ENCODE assay signal across 28 mouse cellular contexts in the genomic region with DNA sequence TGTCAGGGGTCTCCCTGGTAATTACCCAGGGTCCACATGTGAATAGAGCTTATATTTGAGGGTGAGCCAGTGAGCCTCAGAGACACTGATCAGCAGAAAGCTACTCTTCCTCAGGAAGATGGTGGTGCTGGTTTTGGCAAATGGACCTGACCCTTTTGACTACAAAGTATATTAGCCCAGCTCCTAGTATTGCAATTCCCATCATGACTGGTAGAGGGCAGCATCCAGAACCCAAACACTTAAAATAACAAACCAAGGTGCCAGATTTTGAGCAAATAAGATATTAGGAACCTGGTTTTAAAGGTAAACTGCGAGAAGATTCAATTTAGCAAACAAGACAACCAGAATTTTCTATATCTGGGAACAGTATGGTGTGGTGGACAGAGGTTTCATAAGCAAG. TPM values are rescaled to one million over a fixed set of nuclear protein-coding genes. Genes with fewer than 3 reads are reported as not detected.
DNase-seq lines count a peak whose midpoint lies in the region; ATAC-seq lines count a peak whose summit lies in the region.
"Had no signal": no experiment of that assay in that cellular context is flagged by ENCODE, and none has a peak within 500 bp of the region (broad histone marks: within the 10 kb centered on the region; RNA-seq: fewer than 3 reads in every experiment).

No protein-coding gene starts in this region.

- H3K9me3 ChIP-seq in heart, embryonic 10.5 days: no peaks in the 10 kb centered on the region
- 0 out of 2 replicates have a peak, but pooled peaks cover 5% of the 10 kb centered on the region for H3K9me3 ChIP-seq in forebrain, embryonic 13.5 days (replicated peaks)
- H3K9me3 ChIP-seq in kidney, embryonic 14.5 days (ENCODE audit: control insufficient read depth, low read length): peaks cover 5% of the 10 kb centered on the region
- H3K9me3 ChIP-seq: intestine, embryonic 15.5 days; kidney, embryonic 15.5 days; stomach, embryonic 15.5 days had no signal

- intact Hi-C loops in heart, postnatal 25 days (cut with DNase I): no loop called here

- no peaks in the 10 kb centered on the region for H3K4me1 ChIP-seq in heart, embryonic 10.5 days
- H3K4me1 ChIP-seq in forebrain, embryonic 13.5 days: no peaks in the 10 kb centered on the region
- no peaks in the 10 kb centered on the region for H3K4me1 ChIP-seq in kidney, embryonic 14.5 days (ENCODE audit: control insufficient read depth, insufficient read depth, low read length)
- H3K4me1 ChIP-seq: embryonic facial prominence, embryonic 15.5 days; intestine, embryonic 15.5 days; kidney, embryonic 15.5 days; stomach, embryonic 15.5 days had no signal

- no peak overlapping the region for H3K4me3 ChIP-seq in heart, embryonic 10.5 days
- H3K4me3 ChIP-seq in forebrain, embryonic 13.5 days: no peak overlapping the region
- H3K4me3 ChIP-seq in kidney, embryonic 14.5 days (ENCODE audit: low read length): no peak overlapping the region
- H3K4me3 ChIP-seq: embryonic facial prominence, embryonic 15.5 days; intestine, embryonic 15.5 days; kidney, embryonic 15.5 days; stomach, embryonic 15.5 days had no signal

- H3K9ac ChIP-seq in forebrain, embryonic 13.5 days: no peak overlapping the region
- no peak overlapping the region for H3K9ac ChIP-seq in kidney, embryonic 14.5 days (ENCODE audit: low read depth, low read length)
- H3K9ac ChIP-seq: embryonic facial prominence, embryonic 15.5 days; hindbrain, embryonic 14.5 days; intestine, embryonic 15.5 days; kidney, embryonic 15.5 days; stomach, embryonic 15.5 days had no signal

- no peaks in the 10 kb centered on the region for H3K27me3 ChIP-seq in heart, embryonic 10.5 days (ENCODE audit: insufficient read depth, poor library complexity, severe bottlenecking)
- no peaks in the 10 kb centered on the region for H3K27me3 ChIP-seq in forebrain, embryonic 13.5 days
- H3K27me3 ChIP-seq in kidney, embryonic 14.5 days (ENCODE audit: control insufficient read depth, insufficient read depth, low read length): no peaks in the 10 kb centered on the region
- H3K27me3 ChIP-seq: embryonic facial prominence, embryonic 15.5 days; intestine, embryonic 15.5 days; kidney, embryonic 15.5 days; stomach, embryonic 15.5 days had no signal

- H3K27ac ChIP-seq in heart, embryonic 10.5 days: no peak overlapping the region
- H3K27ac ChIP-seq in forebrain, embryonic 13.5 days: no peak overlapping the region
- H3K27ac ChIP-seq in kidney, embryonic 14.5 days (ENCODE audit: low read depth, low read length): no peak overlapping the region
- H3K27ac ChIP-seq: embryonic facial prominence, embryonic 15.5 days; hindbrain, embryonic 14.5 days; intestine, embryonic 15.5 days; kidney, embryonic 15.5 days; stomach, embryonic 15.5 days had no signal

- H3K36me3 ChIP-seq in heart, embryonic 10.5 days: no peaks in the 10 kb centered on the region
- H3K36me3 ChIP-seq in forebrain, embryonic 13.5 days (ENCODE audit: poor library complexity, severe bottlenecking): no peaks in the 10 kb centered on the region
- no peaks in the 10 kb centered on the region for H3K36me3 ChIP-seq in kidney, embryonic 14.5 days (ENCODE audit: control insufficient read depth, insufficient read depth, low read length)
- H3K36me3 ChIP-seq: embryonic facial prominence, embryonic 15.5 days; intestine, embryonic 15.5 days; kidney, embryonic 15.5 days; stomach, embryonic 15.5 days had no signal

- 50% methylated on average over 1 of the region's 1 CpGs for WGBS in heart, embryonic 10.5 days
- 77% methylated on average over 1 of the region's 1 CpGs for WGBS in forebrain, embryonic 13.5 days
- 75% methylated on average over 1 of the region's 1 CpGs for WGBS in kidney, embryonic 14.5 days

- no peak overlapping the region for H3K4me2 ChIP-seq in forebrain, embryonic 13.5 days
- H3K4me2 ChIP-seq in kidney, embryonic 14.5 days (replicated peaks; ENCODE audit: low read depth, low read length): no peak overlapping the region
- H3K4me2 ChIP-seq: embryonic facial prominence, embryonic 15.5 days; hindbrain, embryonic 14.5 days; intestine, embryonic 15.5 days; kidney, embryonic 15.5 days; liver, embryonic 11.5 days; midbrain, embryonic 11.5 days; stomach, embryonic 15.5 days had no signal

- peak; percentile 16 for DNase-seq in heart, embryonic 10.5 days (ENCODE audit: low spot score)
- no peak for DNase-seq in heart, postnatal 25 days (ENCODE audit: low spot score)
- DNase-seq in testis, postnatal 10 days (ENCODE audit: low spot score): peak; percentile 7
- DNase-seq in testis, postnatal 14 days (ENCODE audit: low spot score): no peak
- DNase-seq in R1 (ENCODE audit: low read depth, low spot score): peak; percentile 54
- DNase-seq: adrenal gland, postnatal 14 days; B cell, adult 2 months; cerebellum, adult 8-10 months; gastrocnemius, postnatal 10 days; heart, postnatal 4 days; kidney, postnatal 4 days; layer of hippocampus, adult 9-11 months; lung, adult 18-20 months; lung, postnatal 10 days; right cerebral cortex, adult 18-20 months had no signal

- ATAC-seq in forebrain, embryonic 13.5 days: no peak
- no peak for ATAC-seq in kidney, embryonic 14.5 days (ENCODE audit: low FRiP score, low TSS enrichment)
- ATAC-seq: activated CD4-positive, CD25-positive, alpha-beta regulatory T cell, adult 4 months; forebrain, embryonic 16.5 days; intestine, embryonic 15.5 days had no signal

RNA-seq across cellular contexts. Expression of gene Grin2a, which starts 14.4 kb away (rescaled TPM):
- polyA plus RNA-seq in heart, embryonic 10.5 days (2016; fragmentation: Nextera tagmentation; extraction: Ambion mirVana): 0.69 and 0.72 TPM in 2 replicates
- total RNA-seq in heart, postnatal 25 days (2021): under 1 TPM; 0.05 to 0.08 TPM
- polyA plus RNA-seq in forebrain, embryonic 13.5 days (2015; fragmentation: Nextera tagmentation; extraction: Ambion mirVana): 1.3 and 2.2 TPM in 2 replicates
- polyA plus RNA-seq in kidney, embryonic 14.5 days (2014; fragmentation: Nextera tagmentation; extraction: Ambion mirVana): 0.16 and 0.42 TPM in 2 replicates
- total RNA-seq: granulocyte monocyte progenitor cell, adult 5-6 weeks; megakaryocyte progenitor cell, adult 5-6 weeks had no signal
- polyA plus RNA-seq: activated CD4-positive, CD25-positive, alpha-beta regulatory T cell, adult 4 months had no signal

Comparison
In these comparisons a context has a peak if more than half of its experiments do, and no peak if none do; other contexts are left out.
1. DNase-seq: peak in heart, embryonic 10.5 days (single experiment), testis, postnatal 10 days (single experiment) and R1 (single experiment); none in heart, postnatal 25 days (single experiment) and testis, postnatal 14 days (single experiment).